Mouse (Mus musculus): ENCODE measurements around the gene Atm. TPM values are rescaled to one million over a fixed set of nuclear protein-coding genes. Genes with fewer than 3 reads are reported as not detected.

Gene Atm
- polyA plus RNA-seq, 1 experiment from 2014 or later = 11.7 TPM

Small RNA genes lying within 50 kb of the gene (microRNA-seq; reads per million reads assigned to microRNA genes)
- gene Mir130c (ENCODE audit: borderline number of aligned reads) = not detected

Other genes with a start within 250 kb of the Atm start
- 0.41 and 0.91 TPM in 2 replicates for gene Exph5, start 235.1 kb downstream of the Atm start, polyA plus RNA-seq (2014; fragmentation: Nextera tagmentation; extraction: Ambion mirVana)
- 11.2 and 12.0 TPM in 2 replicates for gene Kdelc2, start 152.7 kb downstream of the Atm start, polyA plus RNA-seq (2014; fragmentation: Nextera tagmentation; extraction: Ambion mirVana)
- 0.85 and 1.0 TPM in 2 replicates for gene 4930550C14Rik, start 134.4 kb downstream of the Atm start, polyA plus RNA-seq (2014; fragmentation: Nextera tagmentation; extraction: Ambion mirVana)
- 19.9 and 20.7 TPM in 2 replicates for gene Npat, start 307 bp upstream of the Atm start, polyA plus RNA-seq (2014; fragmentation: Nextera tagmentation; extraction: Ambion mirVana)
- 63.3 and 71.8 TPM in 2 replicates for gene Acat1, start 73.6 kb upstream of the Atm start, polyA plus RNA-seq (2014; fragmentation: Nextera tagmentation; extraction: Ambion mirVana)
- gene Cul5, start 133.3 kb upstream of the Atm start, polyA plus RNA-seq (2014; fragmentation: Nextera tagmentation; extraction: Ambion mirVana) = 28.3 and 29.8 TPM in 2 replicates
- gene Rab39, start 169.5 kb upstream of the Atm start, polyA plus RNA-seq (2014; fragmentation: Nextera tagmentation; extraction: Ambion mirVana) = 0.60 and 0.92 TPM in 2 replicates
- gene Slc35f2, start 234.8 kb upstream of the Atm start, polyA plus RNA-seq (2014; fragmentation: Nextera tagmentation; extraction: Ambion mirVana) = 0.92 and 1.4 TPM in 2 replicates